Mouse (Mus musculus): ENCODE data around the gene Parvb. TPM values are rescaled to one million over a fixed set of nuclear protein-coding genes. Genes with fewer than 3 reads are reported as not detected.

Parvb gene
- total and polyA plus RNA-seq, 3 experiments = 0.04 to 2.3 TPM; not detected in 1

- Histone ChIP-seq H3K27me3 (replicated peaks) (peaks cover 4% of the 10 kb centered on the region), H3K4me2 (ENCODE audit: insufficient read depth, low read depth, poor library complexity, severe bottlenecking) (no peak overlapping the region), H3K4me3 (replicated peaks in 1 of 3; ENCODE audit: low read depth in 2 of 3, low read length in 2 of 3, poor library complexity in 1 of 3) (no peak overlapping the region), H3K9ac (ENCODE audit: insufficient read depth, low read depth) (no peak overlapping the region), H3K79me2 (replicated peaks; ENCODE audit: control insufficient read depth, extremely low read depth, insufficient read depth, poor library complexity, severe bottlenecking) (no peaks in the 10 kb centered on the region), H3K36me3 (replicated peaks in 1 of 2; ENCODE audit: control insufficient read depth in 1 of 2, insufficient read depth in 1 of 2, low read length in 1 of 2) (no peaks in the 10 kb centered on the region), H3K9me3 (replicated peaks; ENCODE audit: low read length) (no peaks in the 10 kb centered on the region), H3K4me1 (ENCODE audit: control insufficient read depth in 1 of 2, insufficient read depth in 2 of 2) (peaks cover 54 to 81% of the 10 kb centered on the region in 2 experiments), H3K27ac (ENCODE audit: insufficient read depth, low read depth) (no peak overlapping the region)
- DNase-seq (ENCODE audit: extremely low read depth) = no peak
- no peak for TF ChIP-seq KAT2A (IDR thresholded peaks at IDR 0.05; ENCODE audit: insufficient replicate concordance, low read length)
- dilution Hi-C loops (cut with MboI; ENCODE audit: extremely low pct_ligation_motif_present, extremely low pct_unique_long_range_greater_than_20kb, low sequenced_read_pairs) (no loop called here), in situ Hi-C loops (cut with MboI; ENCODE audit: low pct_ligation_motif_present, low pct_unique_long_range_greater_than_20kb, low sequenced_read_pairs) (no loop called here)
These were observed 65.6 kb downstream of the Parvb start for GRCm38 (mm10) chr15:84297454-84297853.

- H3K36me3 ChIP-seq (replicated peaks in 1 of 2; ENCODE audit: control insufficient read depth in 1 of 2, insufficient read depth in 1 of 2, low read length in 1 of 2) = no peaks in the 10 kb centered on the region
- in situ Hi-C loops (cut with MboI; ENCODE audit: low pct_ligation_motif_present, low pct_unique_long_range_greater_than_20kb, low sequenced_read_pairs) = no loop called here
These were observed 67.0 kb downstream of the Parvb start for GRCm38 (mm10) chr15:84298804-84299370.

GRCm38 (mm10) chr15:84299662-84300333, 68.0 kb downstream of the Parvb start:
- peak overlapping the region in 1 of 3 experiments; percentile 8 for H3K4me3 ChIP-seq (replicated peaks in 1 of 3; ENCODE audit: low read depth in 2 of 3, low read length in 2 of 3, poor library complexity in 1 of 3)
- dilution Hi-C loops (cut with MboI; ENCODE audit: extremely low pct_ligation_motif_present, extremely low pct_unique_long_range_greater_than_20kb, low sequenced_read_pairs) = no loop called here
- in situ Hi-C loops (cut with MboI; ENCODE audit: low pct_ligation_motif_present, low pct_unique_long_range_greater_than_20kb, low sequenced_read_pairs) = no loop called here
- no peaks in the 10 kb centered on the region for H3K79me2 ChIP-seq (replicated peaks; ENCODE audit: control insufficient read depth, extremely low read depth, insufficient read depth, poor library complexity, severe bottlenecking)
- H3K4me1 ChIP-seq (ENCODE audit: control insufficient read depth in 1 of 2, insufficient read depth in 2 of 2) = peaks cover 53 to 79% of the 10 kb centered on the region in 2 experiments
- TF ChIP-seq MAZ (IDR thresholded peaks at IDR 0.05; ENCODE audit: low read depth, low read length) (no peak), SMC3 (IDR thresholded peaks at IDR 0.05; ENCODE audit: low read depth, low read length) (no peak), MEF2A (IDR thresholded peaks at IDR 0.05; ENCODE audit: borderline replicate concordance, low read depth, low read length) (no peak)
- H3K36me3 ChIP-seq (replicated peaks in 1 of 2; ENCODE audit: control insufficient read depth in 1 of 2, insufficient read depth in 1 of 2, low read length in 1 of 2) = no peaks in the 10 kb centered on the region
- H3K27ac ChIP-seq (ENCODE audit: insufficient read depth, low read depth) = peak overlapping the region; percentile 50; the same call in 1 of the 2 replicates
- peaks cover 2% of the 10 kb centered on the region for H3K27me3 ChIP-seq (replicated peaks)
- DNase-seq (ENCODE audit: extremely low read depth) = no peak
- peak overlapping the region; percentile 2; the same call in 1 of the 2 replicates for H3K9ac ChIP-seq (ENCODE audit: insufficient read depth, low read depth)
- no peaks in the 10 kb centered on the region for H3K9me3 ChIP-seq (replicated peaks; ENCODE audit: low read length)
- H3K4me2 ChIP-seq (ENCODE audit: insufficient read depth, low read depth, poor library complexity, severe bottlenecking) = no peak overlapping the region

More at GRCm38 (mm10) chr15:84298804-84299370, 67.0 kb downstream of the Parvb start:
- H3K9ac ChIP-seq (ENCODE audit: insufficient read depth, low read depth) = peak overlapping the region; percentile 2; the same call in 1 of the 2 replicates
- H3K9me3 ChIP-seq (replicated peaks; ENCODE audit: low read length) = no peaks in the 10 kb centered on the region
- H3K4me3 ChIP-seq (replicated peaks in 1 of 3; ENCODE audit: low read depth in 2 of 3, low read length in 2 of 3, poor library complexity in 1 of 3) = no peak overlapping the region
- no peaks in the 10 kb centered on the region for H3K79me2 ChIP-seq (replicated peaks; ENCODE audit: control insufficient read depth, extremely low read depth, insufficient read depth, poor library complexity, severe bottlenecking)
- dilution Hi-C loops (cut with MboI; ENCODE audit: extremely low pct_ligation_motif_present, extremely low pct_unique_long_range_greater_than_20kb, low sequenced_read_pairs) = no loop called here
- DNase-seq (ENCODE audit: extremely low read depth) = peak; percentile 73
- TF ChIP-seq ZKSCAN1 (IDR thresholded peaks at IDR 0.05; ENCODE audit: borderline replicate concordance, low read depth, low read length) (no peak), MYC (IDR thresholded peaks at IDR 0.05; ENCODE audit: low read depth, low read length) (no peak), MAX (IDR thresholded peaks at IDR 0.05; ENCODE audit: low read length) (peak; percentile 64), ZNF384 (IDR thresholded peaks at IDR 0.05; ENCODE audit: low read depth, low read length) (no peak), MXI1 (IDR thresholded peaks at IDR 0.05; ENCODE audit: low read depth, low read length) (no peak), POLR2A (IDR thresholded peaks at IDR 0.05; ENCODE audit: low read depth, low read length) (no peak), E2F4 (IDR thresholded peaks at IDR 0.05; ENCODE audit: insufficient replicate concordance, low read depth, low read length) (no peak), RAD21 (IDR thresholded peaks at IDR 0.05; ENCODE audit: low read depth, low read length) (no peak), ZC3H11A (IDR thresholded peaks at IDR 0.05; ENCODE audit: low read depth, low read length) (no peak), GABPA (IDR thresholded peaks at IDR 0.05; ENCODE audit: insufficient replicate concordance, low read depth, low read length) (no peak), EP300 (IDR thresholded peaks at IDR 0.05; ENCODE audit: low read length) (no peak), NELFE (IDR thresholded peaks at IDR 0.05; ENCODE audit: low read depth, low read length) (0 out of 2 replicates have a peak, but pooled peaks have one; percentile 11), TCF12 (IDR thresholded peaks at IDR 0.05; ENCODE audit: low read depth, low read length) (peak; percentile 78; the same call in 1 of the 2 replicates), TBP (conservative IDR thresholded peaks at IDR 0.05; ENCODE audit: low read depth, low read length) (no peak), IRF4 (IDR thresholded peaks at IDR 0.05; ENCODE audit: low read depth, low read length) (no peak), JUND (conservative IDR thresholded peaks at IDR 0.05; ENCODE audit: low read depth, low read length) (no peak), ELF1 (IDR thresholded peaks at IDR 0.05; ENCODE audit: low read depth, low read length) (0 out of 2 replicates have a peak, but pooled peaks have one; percentile 26), ZMIZ1 (IDR thresholded peaks at IDR 0.05; ENCODE audit: low read depth, low read length) (no peak), MAFK (IDR thresholded peaks at IDR 0.05; ENCODE audit: insufficient replicate concordance, low read length) (no peak), SIN3A (IDR thresholded peaks at IDR 0.05; ENCODE audit: low read length) (no peak), RCOR1 (conservative IDR thresholded peaks at IDR 0.05; ENCODE audit: low read depth, low read length) (no peak), HCFC1 (IDR thresholded peaks at IDR 0.05; ENCODE audit: low read depth, low read length) (no peak)
- H3K27ac ChIP-seq (ENCODE audit: insufficient read depth, low read depth) = peak overlapping the region; percentile 50
- peaks cover 2% of the 10 kb centered on the region for H3K27me3 ChIP-seq (replicated peaks)
- peaks cover 58 to 85% of the 10 kb centered on the region in 2 experiments for H3K4me1 ChIP-seq (ENCODE audit: control insufficient read depth in 1 of 2, insufficient read depth in 2 of 2)
- H3K4me2 ChIP-seq (ENCODE audit: insufficient read depth, low read depth, poor library complexity, severe bottlenecking) = peak overlapping the region; percentile 18; the same call in 1 of the 2 replicates

Measured in CH12.LX (cell line).